Mouse (Mus musculus): ENCODE data around the gene Derl3.

- no peak for TF ChIP-seq GATA1 (IDR thresholded peaks at IDR 0.05; ENCODE audit: borderline replicate concordance, low read length)
- TF ChIP-seq FLI1 (IDR thresholded peaks at IDR 0.05; ENCODE audit: low read length) = no peak
These were observed 14.4 kb upstream of the Derl3 start for GRCm38 (mm10) chr10:75878836-75879235.

Measured in megakaryocyte, embryonic 14.5 days (primary cell).